Mouse (Mus musculus) liver, embryonic 11.5 days (tissue): ENCODE results near the gene Klf13. TPM values are rescaled to one million over a fixed set of nuclear protein-coding genes. Genes with fewer than 3 reads are reported as not detected.

Experiments
- ATAC-seq: fragments of 200-750 bp; cut with Nextera tagmentation; replicated peaks from 2 replicates; pipeline ENCODE4 v1.8.0; 2017; ENCODE audit warnings: moderate number of reproducible peaks, mild to moderate bottlenecking, moderate TSS enrichment, moderate library complexity; ENCODE audit not compliant: low FRiP score
- DNase-seq: peaks from one replicate; pipeline ENCODE4 v3.0.0-alpha.2; 2017; ENCODE audit warnings: low spot score
- H3K27ac ChIP-seq: fragments of 300-500 bp; sonication (generic); 2 replicates; pipeline ENCODE4 v1.5.1; 2014; ENCODE audit warnings: mild to moderate bottlenecking, low read depth, low read length, control low read depth
- H3K27me3 ChIP-seq: fragments of 300-500 bp; sonication (generic); replicated peaks from 2 replicates; pipeline ENCODE4 v1.6.1; 2014; ENCODE audit warnings: low read length, mixed read lengths; ENCODE audit not compliant: control insufficient read depth, insufficient read depth
- H3K36me3 ChIP-seq: fragments of 300-500 bp; sonication (generic); 2 replicates; pipeline ENCODE4 v1.6.1; 2014; ENCODE audit warnings: mild to moderate bottlenecking, low read length, moderate library complexity, mixed read lengths; ENCODE audit not compliant: control insufficient read depth, insufficient read depth
- H3K4me1 ChIP-seq: fragments of 300-500 bp; sonication (generic); replicated peaks from 2 replicates; pipeline ENCODE4 v1.6.1; 2014; ENCODE audit warnings: low read length, mixed read lengths; ENCODE audit not compliant: control insufficient read depth, insufficient read depth
- H3K4me2 ChIP-seq: fragments of 300-500 bp; sonication (generic); 2 replicates; pipeline ENCODE4 v1.6.1; 2014; ENCODE audit warnings: mild to moderate bottlenecking, control low read depth, moderate library complexity
- H3K4me3 ChIP-seq: fragments of 300-500 bp; sonication (generic); 2 replicates; pipeline ENCODE4 v1.5.1; 2014; ENCODE audit warnings: low read depth, low read length, control low read depth
- H3K9ac ChIP-seq: fragments of 300-500 bp; sonication (generic); 2 replicates; pipeline ENCODE4 v1.6.1; 2014; ENCODE audit warnings: low read depth, low read length, control low read depth
- H3K9me3 ChIP-seq: fragments of 300-500 bp; sonication (generic); 2 replicates; pipeline ENCODE4 v1.6.1; 2016; ENCODE audit warnings: low read length, inconsistent platforms, mixed read lengths; ENCODE audit not compliant: control insufficient read depth
- WGBS: fragments of 180-500 bp; shearing (Covaris S2); extraction: QIAGEN DNeasy Blood & Tissue Kit; methylation state at CpG from one replicate; pipeline ENCODE4 v1.1.7; 2014; 5-methylcytosine and 5-hydroxymethylcytosine counted together
- polyA plus RNA-seq: library from polyadenylated mRNA; unstranded; fragments of >200 nt; fragmentation: Nextera tagmentation; extraction: Ambion mirVana; gene quantifications from 2 replicates; pipeline ENCODE4 v1.2.1, GENCODE M21; 2014

Klf13 gene
- polyA plus RNA-seq, 1 experiment from 2014 or later: 20.0 TPM

DNA sequence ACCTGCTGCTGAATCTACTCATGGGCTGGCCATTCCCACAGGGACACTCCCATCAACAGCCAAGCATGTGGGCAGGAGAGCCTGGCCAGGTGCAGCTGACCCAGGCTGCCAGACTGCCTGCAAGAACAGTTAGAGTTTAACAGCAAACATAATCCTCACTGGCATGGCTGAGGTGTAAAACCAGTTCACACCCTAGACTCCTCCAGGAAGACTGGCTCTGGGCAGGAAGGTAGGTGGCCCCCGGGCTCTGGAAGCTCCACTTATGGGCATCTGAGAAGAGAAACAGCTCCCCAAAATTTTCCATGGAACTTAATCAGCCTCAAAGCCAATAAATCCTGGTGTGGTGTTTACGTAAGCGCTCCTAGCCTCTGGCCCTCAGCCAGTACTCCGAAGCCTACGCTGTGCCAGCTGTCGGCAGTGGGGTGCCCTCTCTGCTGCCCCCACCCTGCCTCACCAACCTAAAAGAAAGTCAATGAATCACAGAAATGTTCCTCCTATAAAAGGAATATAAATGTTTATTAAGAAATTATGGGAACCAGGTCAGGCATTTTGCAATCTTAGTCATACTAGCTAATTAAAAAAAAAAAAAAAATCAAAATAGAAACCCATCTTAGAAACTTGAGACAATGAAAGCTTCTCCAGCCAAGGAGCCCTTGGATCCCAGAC is 13.8 kb downstream of the Klf13 start:
- Histone ChIP-seq H3K36me3 (no peaks in the 10 kb centered on the region), H3K4me2 (no peak overlapping the region), H3K27ac (no peak overlapping the region), H3K27me3 (no peaks in the 10 kb centered on the region), H3K4me3 (no peak overlapping the region), H3K9ac (no peak overlapping the region), H3K9me3 (no peaks in the 10 kb centered on the region), H3K4me1 (peaks cover 44% of the 10 kb centered on the region)
- DNase-seq (no peak), ATAC-seq (no peak)
- 80% methylated on average over 6 of the region's 6 CpGs for WGBS

DNA sequence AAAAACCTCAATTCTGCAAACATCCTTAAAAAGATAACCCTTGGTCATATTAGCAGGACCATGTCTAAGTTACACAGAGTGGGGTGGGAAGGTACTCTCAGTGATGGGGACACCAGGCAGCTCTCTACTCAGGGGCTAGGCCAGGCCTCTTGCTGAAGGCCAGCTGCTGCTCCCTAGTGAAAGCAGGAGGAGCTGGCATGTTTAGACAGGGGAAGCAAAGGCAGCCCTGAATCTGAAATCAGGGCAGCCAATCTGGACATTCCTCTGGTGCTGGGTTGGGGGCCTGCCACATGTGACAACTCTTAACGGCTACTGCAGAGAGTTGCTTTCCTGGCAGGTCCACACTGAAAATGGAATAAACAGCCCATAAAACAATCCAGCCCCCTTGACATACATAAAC is 14.6 kb downstream of the Klf13 start:
- Histone ChIP-seq H3K27ac (no peak overlapping the region), H3K27me3 (no peaks in the 10 kb centered on the region), H3K9ac (no peak overlapping the region), H3K4me2 (no peak overlapping the region), H3K4me1 (peaks cover 44% of the 10 kb centered on the region), H3K36me3 (no peaks in the 10 kb centered on the region), H3K4me3 (no peak overlapping the region), H3K9me3 (no peaks in the 10 kb centered on the region)
- ATAC-seq (no peak), DNase-seq (no peak)
- 71% methylated on average over 1 of the region's 1 CpGs for WGBS

DNA sequence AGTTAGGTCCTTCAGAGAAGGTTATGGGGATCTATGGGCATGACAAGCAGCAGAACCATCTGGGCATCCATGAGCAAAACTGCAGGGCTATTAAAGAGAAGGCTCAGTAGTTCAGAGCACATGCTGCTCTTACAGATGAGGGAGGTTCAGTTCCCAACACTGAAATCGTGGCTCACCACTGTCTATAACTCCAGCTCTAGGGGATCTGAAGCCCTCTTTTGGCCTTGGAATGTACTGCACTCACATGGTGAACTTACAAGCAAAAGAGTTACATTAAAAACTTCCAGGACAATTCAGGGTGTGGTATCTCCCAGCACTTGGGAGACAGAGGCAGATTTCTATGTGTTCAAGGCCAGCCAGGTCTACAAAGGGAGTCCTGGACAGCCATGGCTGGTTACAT is 15.7 kb downstream of the Klf13 start:
- peaks cover 43% of the 10 kb centered on the region for H3K4me1 ChIP-seq
- no peak overlapping the region for H3K4me2 ChIP-seq
- 89% methylated on average over 1 of the region's 1 CpGs for WGBS
- no peaks in the 10 kb centered on the region for H3K9me3 ChIP-seq
- H3K27ac ChIP-seq: no peak overlapping the region
- H3K9ac ChIP-seq: no peak overlapping the region
- no peak overlapping the region for H3K4me3 ChIP-seq
- ATAC-seq (no peak), DNase-seq (no peak)
- no peaks in the 10 kb centered on the region for H3K36me3 ChIP-seq
- no peaks in the 10 kb centered on the region for H3K27me3 ChIP-seq

- Histone ChIP-seq H3K4me2 (no peak overlapping the region), H3K9ac (no peak overlapping the region), H3K36me3 (no peaks in the 10 kb centered on the region), H3K4me1 (peaks cover 40% of the 10 kb centered on the region), H3K9me3 (no peaks in the 10 kb centered on the region), H3K27ac (no peak overlapping the region), H3K4me3 (no peak overlapping the region), H3K27me3 (no peaks in the 10 kb centered on the region)
- 47% methylated on average over 2 of the region's 2 CpGs for WGBS
- ATAC-seq (no peak), DNase-seq (no peak)
Observed at GRCm38 (mm10) chr7:63922571-63922970, 16.1 kb downstream of the Klf13 start.

GRCm38 (mm10) chr7:63921909-63922562 is 16.7 kb downstream of the Klf13 start:
- no peak overlapping the region for H3K4me2 ChIP-seq
- DNase-seq (no peak), ATAC-seq (no peak)
- H3K27me3 ChIP-seq: no peaks in the 10 kb centered on the region
- 68% methylated on average over 8 of the region's 8 CpGs for WGBS
- no peaks in the 10 kb centered on the region for H3K9me3 ChIP-seq
- H3K36me3 ChIP-seq: no peaks in the 10 kb centered on the region
- peaks cover 38% of the 10 kb centered on the region for H3K4me1 ChIP-seq
- H3K9ac ChIP-seq: no peak overlapping the region
- H3K4me3 ChIP-seq: no peak overlapping the region
- no peak overlapping the region for H3K27ac ChIP-seq

DNA sequence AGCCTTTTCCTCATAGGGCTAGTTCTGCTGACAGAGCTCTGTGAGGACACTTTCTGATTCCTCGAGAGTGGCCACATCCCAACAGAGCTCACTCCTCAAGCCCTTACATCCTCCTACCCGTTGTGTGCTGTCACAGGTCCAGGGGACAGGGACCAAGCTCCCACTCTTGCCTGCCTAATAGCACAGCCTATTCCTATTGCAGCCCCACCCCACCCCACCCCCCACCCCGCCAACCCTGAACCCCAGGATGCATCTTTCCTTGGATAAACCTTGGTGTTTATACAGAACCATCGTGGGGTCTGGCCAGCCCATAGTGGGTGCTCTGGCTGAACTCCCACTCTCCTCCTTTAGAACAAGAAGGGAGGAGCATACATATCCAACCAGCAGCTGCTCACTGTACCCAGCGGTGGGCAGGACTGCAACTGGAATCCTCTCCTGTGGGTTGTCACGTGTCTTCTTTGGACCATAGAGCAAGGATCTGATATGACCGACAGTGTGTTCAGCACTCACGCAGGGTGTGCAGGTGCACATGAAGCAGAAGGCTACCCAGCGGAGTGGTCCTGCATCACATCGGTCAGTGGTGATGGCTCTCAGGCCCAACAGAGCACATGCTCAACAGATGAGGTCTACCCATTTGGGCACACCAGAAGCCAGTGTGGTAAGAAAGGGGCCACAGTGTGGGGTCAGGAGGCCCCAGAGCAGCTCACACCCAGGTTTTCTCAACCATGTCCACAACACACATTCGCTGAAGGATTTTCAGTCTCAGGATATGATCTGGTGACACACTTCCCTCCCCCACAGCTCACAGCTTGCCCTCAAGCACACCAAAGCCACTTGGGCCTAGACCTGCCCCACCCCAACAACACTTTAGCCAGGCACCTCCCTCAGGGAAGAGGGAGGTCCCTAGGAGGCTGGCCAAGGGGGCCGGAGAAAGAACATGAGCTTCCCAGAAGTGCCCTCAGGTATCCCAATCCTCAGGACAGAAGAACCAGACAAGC is 19.6 kb downstream of the Klf13 start:
- H3K4me3 ChIP-seq: no peak overlapping the region
- H3K36me3 ChIP-seq: no peaks in the 10 kb centered on the region
- H3K4me2 ChIP-seq: no peak overlapping the region
- H3K9ac ChIP-seq: no peak overlapping the region
- no peak overlapping the region for H3K27ac ChIP-seq
- peaks cover 22% of the 10 kb centered on the region for H3K4me1 ChIP-seq
- H3K27me3 ChIP-seq: no peaks in the 10 kb centered on the region
- H3K9me3 ChIP-seq: no peaks in the 10 kb centered on the region
- WGBS: 83% methylated on average over 12 of the region's 12 CpGs
- ATAC-seq: no peak
- DNase-seq: no peak

- no peak overlapping the region for H3K27ac ChIP-seq
- no peak for ATAC-seq
- 82% methylated on average over 6 of the region's 6 CpGs for WGBS
- H3K27me3 ChIP-seq: no peaks in the 10 kb centered on the region
- no peaks in the 10 kb centered on the region for H3K9me3 ChIP-seq
- H3K9ac ChIP-seq: no peak overlapping the region
- H3K4me1 ChIP-seq: peaks cover 33% of the 10 kb centered on the region
- H3K4me2 ChIP-seq: no peak overlapping the region
- H3K4me3 ChIP-seq: no peak overlapping the region
- no peak for DNase-seq
- H3K36me3 ChIP-seq: no peaks in the 10 kb centered on the region
Observed at GRCm38 (mm10) chr7:63917693-63918092, 21.0 kb downstream of the Klf13 start.

GRCm38 (mm10) chr7:63916268-63916907 is 22.3 kb downstream of the Klf13 start, which contains the start of gene E030018B13Rik:
Gene E030018B13Rik (plus strand): TSS chr7:63916857.
- Histone ChIP-seq H3K27me3 (no peaks in the 10 kb centered on the region), H3K9ac (no peak within 1 kb of the TSS), H3K4me3 (no peak within 1 kb of the TSS), H3K9me3 (no peaks in the 10 kb centered on the region), H3K27ac (no peak within 1 kb of the TSS), H3K4me1 (peaks cover 38% of the 10 kb centered on the region), H3K36me3 (no peaks in the 10 kb centered on the region), H3K4me2 (no peak within 1 kb of the TSS)
- DNase-seq (no peak), ATAC-seq (no peak)
- 85% methylated on average over 6 of the region's 6 CpGs for WGBS
